Mouse (Mus musculus): ENCODE data around the gene Sub1.

Sub1 gene

DNA sequence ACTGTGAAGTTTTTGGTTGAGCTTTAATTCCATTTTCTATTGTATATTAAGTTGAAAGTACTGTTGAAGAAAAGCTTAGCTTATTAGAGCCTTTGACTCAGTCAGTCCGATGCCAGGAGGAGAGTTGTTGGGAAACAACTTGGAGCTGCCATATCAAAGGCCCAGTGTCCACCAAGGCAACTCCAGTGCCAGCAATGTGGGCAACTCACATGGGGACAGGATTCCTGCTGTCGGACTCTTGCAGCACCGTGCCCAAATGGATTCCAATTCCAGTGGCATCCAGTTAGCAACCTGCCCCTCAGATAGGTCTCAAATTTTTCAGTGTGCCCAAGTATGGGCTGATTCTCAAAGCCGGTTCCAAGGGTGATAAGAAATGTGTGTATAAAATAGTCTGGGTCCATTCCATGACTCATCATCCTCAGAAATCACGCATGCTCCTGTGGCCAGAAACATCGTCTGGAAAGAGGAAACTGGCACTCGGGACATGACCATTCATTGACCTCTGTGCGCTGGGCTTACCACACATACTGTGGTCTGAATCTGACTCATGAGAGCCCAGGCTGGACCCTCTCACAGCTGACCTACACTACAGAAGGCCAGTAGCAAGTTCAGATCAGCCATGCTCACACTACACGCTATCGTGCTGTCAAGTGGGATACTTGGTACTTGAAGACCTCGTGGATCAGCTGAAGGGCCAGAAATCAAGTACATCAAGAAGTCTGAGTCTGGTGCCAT is 32.8 kb downstream of the Sub1 start:
- no peak for DNase-seq

DNA sequence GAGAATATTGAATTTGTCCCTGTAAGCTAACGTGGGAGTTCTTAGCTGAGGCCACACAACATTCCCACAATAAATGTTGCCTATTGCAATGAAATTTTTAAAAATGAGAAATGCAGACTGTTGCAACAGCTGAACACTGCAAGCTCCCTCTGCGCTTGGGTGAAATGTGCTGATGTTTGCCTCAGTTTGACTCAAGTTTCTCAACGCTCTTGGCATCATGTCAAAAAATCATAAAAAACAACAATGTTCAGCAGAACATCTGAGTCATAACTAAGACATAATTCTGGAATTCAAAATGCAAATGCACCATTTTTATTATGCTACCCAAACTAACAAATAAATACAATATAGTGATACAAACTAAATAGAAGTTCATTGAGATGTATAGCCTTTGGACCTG is 37.1 kb downstream of the Sub1 start:
- no peak for DNase-seq

- DNase-seq: no peak
These were observed 40.7 kb downstream of the Sub1 start for GRCm38 (mm10) chr15:11956129-11956528.

DNA sequence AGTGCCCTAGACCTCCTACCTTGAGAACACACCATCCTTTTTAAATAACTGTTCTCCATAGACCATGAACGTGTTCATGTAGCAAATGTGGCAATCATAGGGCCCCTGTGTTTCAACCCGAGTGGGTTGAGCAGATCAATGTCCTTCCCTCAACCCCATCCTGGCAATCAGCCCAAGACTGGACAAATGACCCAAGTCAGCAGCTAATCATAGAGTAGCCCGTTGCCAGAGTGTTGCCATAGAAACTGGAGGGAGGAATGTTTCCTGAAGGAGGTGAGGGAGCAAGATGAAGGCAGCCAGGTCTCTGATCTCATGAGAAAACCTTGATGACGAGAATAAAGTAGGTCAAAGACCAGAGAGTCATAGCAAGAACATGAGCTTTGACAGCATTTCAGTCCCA is 42.6 kb downstream of the Sub1 start:
- DNase-seq: no peak

DNA sequence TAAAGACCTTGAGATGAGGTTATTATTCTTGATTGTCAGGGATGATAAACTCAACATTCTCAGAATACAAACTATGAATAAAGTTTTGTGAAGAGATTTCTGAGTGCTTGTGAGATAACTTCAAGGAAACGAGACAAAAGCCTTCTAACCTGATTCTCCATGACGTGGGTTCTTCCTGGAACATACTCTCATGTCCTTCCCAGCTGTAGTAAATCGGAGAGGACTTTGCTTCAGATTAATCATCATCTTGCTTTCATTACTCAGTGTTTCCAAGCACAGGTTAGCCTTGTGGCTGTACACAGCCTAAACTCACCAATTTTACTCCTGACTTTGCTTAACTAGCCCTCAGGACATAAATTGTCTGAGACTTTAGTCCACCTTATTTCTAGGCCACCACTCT is 44.6 kb downstream of the Sub1 start:
- no peak for DNase-seq

- DNase-seq: no peak
These were observed 45.6 kb downstream of the Sub1 start for GRCm38 (mm10) chr15:11951181-11951580.

DNA sequence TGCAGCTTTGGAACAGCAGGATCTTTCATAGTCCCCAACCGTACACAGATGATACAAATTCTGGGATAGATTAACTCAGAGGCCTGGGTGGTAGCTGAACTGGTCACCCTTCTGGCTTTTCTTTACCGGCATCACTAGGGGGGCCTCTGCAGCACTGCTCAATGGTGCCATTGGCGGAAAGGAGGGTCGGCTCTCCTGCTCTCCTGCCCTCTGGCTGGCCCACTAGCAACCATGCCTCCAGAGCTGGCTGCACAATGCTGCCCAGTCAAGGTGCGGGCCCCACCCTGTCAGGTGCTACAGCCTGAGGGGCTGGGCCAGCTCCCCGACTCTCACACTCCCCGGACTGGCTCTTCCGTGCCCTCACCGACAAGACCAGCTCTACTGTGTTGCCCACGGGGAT is 46.6 kb downstream of the Sub1 start:
- DNase-seq: no peak

- DNase-seq: no peak
These were observed 47.3 kb downstream of the Sub1 start for GRCm38 (mm10) chr15:11949490-11949889.

DNA sequence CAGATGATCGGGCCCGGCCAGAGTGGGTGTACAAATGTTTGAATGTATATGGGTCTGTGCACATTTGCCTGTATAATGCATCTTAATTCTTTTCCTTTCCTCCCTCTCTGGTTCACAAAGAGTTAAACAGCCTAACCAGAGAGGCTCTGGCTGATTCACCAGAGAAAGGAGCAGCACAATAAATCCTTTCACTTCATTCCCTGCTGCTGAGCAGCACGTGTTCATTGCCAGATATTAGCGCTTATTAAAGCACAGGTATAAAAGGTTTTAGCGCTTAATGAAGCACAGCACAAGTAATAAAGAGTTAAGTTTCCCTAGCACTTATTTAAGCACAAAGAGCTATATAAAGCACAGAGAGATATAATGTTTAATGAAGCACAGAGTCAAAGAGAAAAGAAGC is 55.9 kb downstream of the Sub1 start:
- no peak for DNase-seq

Data from lung, postnatal 14 days (tissue).